Mouse (Mus musculus): ENCODE measurements around the gene Btbd8.
A peak's percentile ranks its signal among the peaks of the same experiment; 100 is the strongest.

Btbd8 gene

GRCm38 (mm10) chr5:107521386-107521785 is 83.6 kb downstream of the Btbd8 start:
- DNase-seq, result no peak

DNA sequence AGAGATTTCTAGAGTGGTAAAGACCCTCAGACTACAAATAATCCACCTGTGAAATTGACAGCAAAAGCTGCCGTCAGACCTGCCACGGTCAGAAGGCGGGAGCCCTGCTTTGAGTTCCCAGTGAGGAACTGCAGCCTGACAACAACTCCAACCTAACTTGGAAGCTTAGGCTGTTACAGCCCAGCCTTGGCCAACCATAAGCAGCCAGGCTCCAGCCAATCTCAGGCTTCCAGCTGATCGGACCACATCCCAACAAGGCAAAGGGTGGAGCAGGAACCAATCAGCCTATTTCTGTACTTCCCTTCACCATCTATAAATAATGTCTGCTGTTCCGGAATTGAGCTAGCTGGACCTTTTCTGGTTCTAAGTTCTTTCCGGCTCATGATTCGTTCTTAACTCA is 84.1 kb downstream of the Btbd8 start:
- DNase-seq, result peak; percentile 3

DNA sequence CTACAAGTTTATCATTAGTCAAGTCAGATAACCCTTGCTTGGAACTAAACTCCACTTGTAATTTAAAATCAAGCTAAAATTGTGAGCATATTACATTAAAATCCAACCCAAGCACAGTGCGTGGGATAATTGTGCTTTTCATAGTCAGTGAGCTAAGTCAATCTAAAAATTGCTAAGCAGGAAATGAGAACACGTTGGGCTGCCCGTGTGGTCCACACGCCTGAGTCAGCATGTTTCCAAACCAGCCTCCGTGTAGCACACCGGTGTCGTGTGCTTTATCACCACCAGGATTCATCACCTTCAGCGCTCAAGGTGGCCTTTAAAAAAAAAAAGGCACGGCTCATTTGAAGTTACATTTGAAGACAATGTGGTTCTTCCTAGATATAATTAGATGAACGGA is 86.5 kb downstream of the Btbd8 start:
- no peak for DNase-seq

DNA sequence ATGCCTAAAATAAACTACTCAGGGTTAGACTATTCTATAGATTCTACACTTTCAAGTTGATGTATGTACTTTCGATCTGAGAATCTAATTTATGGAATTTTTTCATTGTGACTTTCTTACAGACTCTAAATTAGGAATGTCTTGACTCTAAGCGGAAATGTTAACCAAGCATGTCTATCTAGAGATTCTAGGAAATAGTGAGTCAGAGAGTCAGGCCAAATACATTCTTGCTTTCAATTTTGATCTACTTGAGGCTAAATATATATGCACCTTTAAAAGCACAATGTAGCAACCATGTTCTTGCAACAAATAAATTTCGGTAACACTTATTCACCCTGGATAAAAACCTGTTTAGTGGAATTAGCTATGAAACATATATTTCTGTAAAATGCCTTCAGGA is 91.1 kb downstream of the Btbd8 start:
- no peak for DNase-seq

- no peak for DNase-seq
Observed at GRCm38 (mm10) chr5:107533590-107533989, 95.8 kb downstream of the Btbd8 start.

- no peak for DNase-seq
Observed at GRCm38 (mm10) chr5:107534581-107534980, 96.8 kb downstream of the Btbd8 start, which contains the start of gene 1700028K03Rik. 1700028K03Rik (plus strand) TSS chr5:107534709.

DNA sequence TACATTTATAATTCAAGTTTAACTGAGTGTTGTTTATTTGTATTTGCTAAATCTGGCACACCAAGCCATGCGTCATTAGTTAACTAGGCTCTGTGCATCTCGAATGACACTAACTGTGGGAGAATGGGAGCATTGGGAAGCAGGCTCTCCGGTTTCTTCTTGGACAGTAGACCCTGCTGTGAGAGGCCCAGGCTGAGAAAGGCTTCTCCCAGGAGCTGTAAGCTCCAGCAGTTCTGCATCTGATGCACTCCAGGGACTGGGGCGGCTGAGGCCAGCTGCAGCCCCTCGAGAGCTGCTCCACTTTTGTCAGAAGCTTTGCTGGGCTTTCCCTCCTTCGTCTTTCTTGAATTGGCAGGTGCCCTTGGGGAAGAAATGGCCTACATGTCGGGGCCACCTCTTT is 103.9 kb downstream of the Btbd8 start:
- no peak for DNase-seq

- no peak for DNase-seq
Observed at GRCm38 (mm10) chr5:107545927-107546326, 108.1 kb downstream of the Btbd8 start.

DNA sequence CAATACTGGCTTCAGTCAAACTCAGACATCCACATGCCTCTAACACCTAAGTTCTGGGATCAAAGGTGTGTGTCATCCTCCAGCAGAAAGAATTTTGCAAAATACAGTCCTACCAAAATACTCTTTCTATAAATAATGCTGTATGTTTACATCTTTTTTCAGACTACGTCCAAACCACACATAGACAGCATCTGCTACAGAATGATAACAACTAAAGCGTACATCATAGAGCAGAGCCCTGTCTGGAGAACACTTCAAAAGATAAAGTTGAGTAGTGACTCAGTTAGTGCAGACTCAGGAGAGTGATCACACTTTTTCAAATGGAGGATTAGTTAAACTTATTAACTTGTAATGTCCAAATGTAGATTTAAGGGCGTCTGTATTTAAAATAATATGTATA is 110.2 kb downstream of the Btbd8 start:
- DNase-seq, result no peak

GRCm38 (mm10) chr5:107548444-107548843 is 110.6 kb downstream of the Btbd8 start:
- DNase-seq, result no peak

DNA sequence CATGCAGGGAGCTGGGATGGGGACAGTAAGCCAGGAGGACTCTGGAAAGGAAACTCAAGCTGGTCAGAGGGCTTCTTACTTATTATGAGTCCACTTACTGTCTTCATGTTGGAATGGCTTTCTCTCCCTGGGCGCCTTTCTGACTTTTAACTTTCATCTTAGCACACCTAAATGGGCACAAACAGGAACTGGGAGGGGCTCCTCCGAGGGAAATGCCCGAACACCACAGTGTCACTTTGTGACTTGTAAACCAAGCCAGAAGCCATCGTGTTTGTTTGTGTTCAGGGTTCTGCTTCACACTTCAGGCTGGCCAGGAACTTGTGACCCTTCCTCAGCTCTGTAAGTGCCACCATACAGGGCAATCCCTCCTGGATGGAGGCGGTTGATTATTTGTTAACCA is 116.5 kb downstream of the Btbd8 start:
- DNase-seq, result no peak

DNA sequence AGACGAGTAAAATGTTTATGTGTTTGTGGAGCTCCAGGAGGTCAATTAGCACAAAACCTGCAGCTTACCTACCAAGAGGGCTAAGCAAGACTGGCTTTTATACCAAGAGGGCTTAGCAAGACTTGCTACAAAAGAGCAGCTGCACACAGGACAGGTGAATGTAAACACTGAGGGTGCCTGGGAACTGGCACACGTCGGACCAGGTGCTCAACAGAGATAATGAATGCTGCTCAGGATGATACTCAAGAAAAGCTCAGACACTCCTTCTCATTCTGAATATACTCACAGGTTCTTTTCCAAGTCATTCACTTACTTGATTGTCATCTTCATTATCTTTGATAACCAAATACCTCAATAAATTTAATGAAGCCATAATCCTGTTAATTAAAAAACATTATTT is 119.2 kb downstream of the Btbd8 start:
- DNase-seq, result no peak

Measured in lung, postnatal 14 days (tissue).